Mouse (Mus musculus): Measurements from ENCODE around the gene Btbd35f12.
"Not testable (repeated sequence)": the region's sequence is repeated elsewhere in the genome, so short reads cannot be mapped to it uniquely, and the experiment has no call there.

The Btbd35f12 gene

DNA sequence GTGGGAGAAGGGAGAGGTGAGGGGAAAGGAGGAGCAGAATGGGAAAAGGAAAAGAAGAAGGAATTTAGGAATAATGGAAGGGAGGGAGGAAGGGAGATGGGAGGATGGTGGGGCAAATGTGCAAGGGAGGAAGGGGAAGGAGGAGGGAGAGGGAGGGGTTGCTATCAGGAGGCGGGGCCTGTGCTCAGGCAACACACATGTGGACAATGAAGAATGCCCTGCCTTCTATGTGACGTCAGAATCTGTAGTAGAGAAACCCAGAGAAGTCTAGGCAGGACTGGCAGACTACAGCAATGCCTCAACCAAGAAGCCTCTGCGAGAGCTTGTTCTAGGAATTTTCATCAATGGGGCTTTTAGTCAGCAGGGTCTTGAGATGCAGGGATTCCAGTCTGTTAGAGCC lies at the start of gene Btbd35f12:
Btbd35f12 (plus strand) TSS at position 301 of the 400 bp plus-strand sequence.
- in situ Hi-C loops (cut with MboI, MseI) = not testable (repeated sequence)

DNA sequence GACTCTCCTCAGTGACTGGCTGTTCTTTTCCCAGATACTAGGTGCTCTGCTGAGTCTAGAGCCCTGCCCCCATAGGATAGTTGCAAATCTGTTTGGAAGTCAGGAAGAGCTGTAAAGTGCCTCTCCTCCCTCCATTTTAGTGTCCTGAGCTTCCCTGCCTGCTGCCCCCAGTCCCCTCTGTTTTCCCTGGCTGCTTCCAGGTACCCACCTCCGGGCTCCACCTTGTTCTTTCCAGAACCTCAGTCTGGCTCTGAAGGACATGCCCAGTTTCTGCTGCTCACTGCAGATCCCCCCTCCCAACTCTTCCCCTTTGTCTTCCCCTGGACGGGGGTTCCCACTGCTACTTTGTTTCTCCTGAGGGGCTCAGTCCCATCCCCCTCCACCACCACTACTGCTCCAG lies 40.1 kb downstream of the Btbd35f12 start:
- in situ Hi-C loops (cut with MboI, MseI) = loop anchor here (5.0 kb wide), 1 partner anchor 1031 kb away; no protein-coding TSS in a partner anchor

All from T-helper 1 cell (primary cell).